Mouse (Mus musculus) CH12.LX (cell line): ENCODE results near the gene Tead1.

Experiments used
- CHD1 ChIP-seq: IDR thresholded peaks from 2 replicates; pipeline ENCODE4 v1.6.1; 2012; ENCODE audit warnings: low read depth, low read length, improper control_type of control experiment, inconsistent platforms
- CTCF ChIP-seq, 2 experiments: IDR thresholded peaks in 1 of 2; conservative IDR thresholded peaks in 1 of 2; 2 replicates each; pipeline ENCODE4 v1.5.1; 2011 to 2012; ENCODE audit warnings: low read depth in 2 of 2, low read length in 2 of 2, improper control_type of control experiment in 1 of 2, inconsistent platforms in 1 of 2, mild to moderate bottlenecking in 1 of 2, moderate library complexity in 1 of 2
- E2F4 ChIP-seq: IDR thresholded peaks from 2 replicates; pipeline ENCODE4 v1.6.1; 2011; ENCODE audit warnings: low read depth, low read length, improper control_type of control experiment; ENCODE audit not compliant: insufficient replicate concordance
- EP300 ChIP-seq: IDR thresholded peaks from 2 replicates; pipeline ENCODE4 v1.6.1; 2011; ENCODE audit warnings: low read length, improper control_type of control experiment
- ETS1 ChIP-seq: conservative IDR thresholded peaks from 2 replicates; pipeline ENCODE4 v1.6.1; 2012; ENCODE audit warnings: low read depth, mild to moderate bottlenecking, inconsistent platforms, low read length, improper control_type of control experiment, moderate library complexity
- JUND ChIP-seq: conservative IDR thresholded peaks from 2 replicates; pipeline ENCODE4 v1.6.1; 2011; ENCODE audit warnings: low read depth, low read length, improper control_type of control experiment
- MAX ChIP-seq: IDR thresholded peaks from 2 replicates; pipeline ENCODE4 v1.6.1; 2011; ENCODE audit warnings: low read length, improper control_type of control experiment
- MEF2A ChIP-seq: IDR thresholded peaks from 2 replicates; pipeline ENCODE4 v1.6.1; 2014; ENCODE audit warnings: low read depth, mild to moderate bottlenecking, inconsistent platforms, low read length, improper control_type of control experiment, borderline replicate concordance
- MXI1 ChIP-seq: IDR thresholded peaks from 2 replicates; pipeline ENCODE4 v1.6.1; 2011; ENCODE audit warnings: mild to moderate bottlenecking, low read depth, low read length, improper control_type of control experiment
- POLR2A ChIP-seq: IDR thresholded peaks from 2 replicates; pipeline ENCODE4 v1.6.1; 2011; ENCODE audit warnings: low read depth, mild to moderate bottlenecking, improper control_type of control experiment, low read length
- RAD21 ChIP-seq: IDR thresholded peaks from 2 replicates; pipeline ENCODE4 v1.6.1; 2011; ENCODE audit warnings: low read depth, mild to moderate bottlenecking, low read length, improper control_type of control experiment, moderate library complexity
- TCF12 ChIP-seq: IDR thresholded peaks from 2 replicates; pipeline ENCODE4 v1.6.1; 2014; ENCODE audit warnings: low read depth, mild to moderate bottlenecking, inconsistent platforms, low read length, improper control_type of control experiment
- UBTF ChIP-seq: IDR thresholded peaks from 2 replicates; pipeline ENCODE4 v1.6.1; 2012; ENCODE audit warnings: low read depth, mild to moderate bottlenecking, inconsistent platforms, low read length, improper control_type of control experiment, moderate library complexity
- ZKSCAN1 ChIP-seq: IDR thresholded peaks from 2 replicates; pipeline ENCODE4 v1.6.1; 2012; ENCODE audit warnings: low read depth, inconsistent platforms, low read length, improper control_type of control experiment, borderline replicate concordance

- TF ChIP-seq MAX (no peak), CHD1 (no peak), CTCF (conservative IDR thresholded peaks at IDR 0.05 in 1 of 2, IDR thresholded peaks at IDR 0.05 in 1 of 2; ENCODE audit: low read depth in 2 of 2, low read length in 2 of 2) (no peak), MEF2A (no peak; the same call in 1 of the 2 replicates), TCF12 (no peak), RAD21 (no peak), EP300 (no peak), E2F4 (no peak), ZKSCAN1 (no peak), UBTF (no peak), POLR2A (no peak), MXI1 (no peak), JUND (no peak), ETS1 (no peak)
Measured at GRCm38 (mm10) chr7:112705870-112706269, 26.8 kb downstream of the Tead1 start.
